Mouse (Mus musculus) induced T-regulatory cell, adult 2 months (primary cell): ENCODE results near the gene Abcc3.

Source experiments
- DNase-seq: peaks from one replicate; pipeline ENCODE4 v3.0.0-alpha.2; 2012; ENCODE audit warnings: low read depth

Abcc3 gene

GRCm38 (mm10) chr11:94327693-94328643 is 64.8 kb downstream of the Abcc3 start, which contains the start of gene Ankrd40:
Gene Ankrd40, plus strand, starts transcription at chr11:94328001.
- peak; percentile 92 for DNase-seq

GRCm38 (mm10) chr11:94326961-94327411 is 65.8 kb downstream of the Abcc3 start:
- DNase-seq, result peak; percentile 45

GRCm38 (mm10) chr11:94324618-94325017 is 68.2 kb downstream of the Abcc3 start:
- no peak for DNase-seq

- DNase-seq, result no peak
Measured at GRCm38 (mm10) chr11:94323271-94323925, 69.4 kb downstream of the Abcc3 start.

GRCm38 (mm10) chr11:94322636-94323035 is 70.2 kb downstream of the Abcc3 start:
- no peak for DNase-seq

- peak; percentile 97 for DNase-seq
Measured at GRCm38 (mm10) chr11:94321931-94322400, 70.8 kb downstream of the Abcc3 start, which contains the start of gene Luc7l3. Gene Luc7l3, minus strand, starts transcription at chr11:94321988.

- no peak for DNase-seq
Measured at GRCm38 (mm10) chr11:94320969-94321930, 71.5 kb downstream of the Abcc3 start.

GRCm38 (mm10) chr11:94318056-94318455 is 74.7 kb downstream of the Abcc3 start:
- no peak for DNase-seq

GRCm38 (mm10) chr11:94317515-94317914 is 75.3 kb downstream of the Abcc3 start:
- no peak for DNase-seq

GRCm38 (mm10) chr11:94317014-94317413 is 75.8 kb downstream of the Abcc3 start:
- DNase-seq, result peak; percentile 35

- no peak for DNase-seq
Measured at GRCm38 (mm10) chr11:94316528-94316927, 76.3 kb downstream of the Abcc3 start.

- no peak for DNase-seq
Measured at GRCm38 (mm10) chr11:94315308-94315707, 77.5 kb downstream of the Abcc3 start.

GRCm38 (mm10) chr11:94314098-94314652 is 78.6 kb downstream of the Abcc3 start:
- no peak for DNase-seq

- no peak for DNase-seq
Measured at GRCm38 (mm10) chr11:94312733-94313132, 80.1 kb downstream of the Abcc3 start.

GRCm38 (mm10) chr11:94294996-94295845 is 97.6 kb downstream of the Abcc3 start:
- DNase-seq, result no peak
